Mouse (Mus musculus) heart, postnatal 0 days (tissue): ENCODE measurements around the gene Ss18l1.

ENCODE experiments used
- CTCF ChIP-seq: IDR thresholded peaks from 2 replicates; pipeline ENCODE4 v1.5.1; 2016; ENCODE audit warnings: antibody characterized with exemption, control low read depth, low read depth
- EP300 ChIP-seq: IDR thresholded peaks from 2 replicates; pipeline ENCODE4 v1.6.1; 2016; ENCODE audit warnings: antibody characterized with exemption, low read depth

DNA sequence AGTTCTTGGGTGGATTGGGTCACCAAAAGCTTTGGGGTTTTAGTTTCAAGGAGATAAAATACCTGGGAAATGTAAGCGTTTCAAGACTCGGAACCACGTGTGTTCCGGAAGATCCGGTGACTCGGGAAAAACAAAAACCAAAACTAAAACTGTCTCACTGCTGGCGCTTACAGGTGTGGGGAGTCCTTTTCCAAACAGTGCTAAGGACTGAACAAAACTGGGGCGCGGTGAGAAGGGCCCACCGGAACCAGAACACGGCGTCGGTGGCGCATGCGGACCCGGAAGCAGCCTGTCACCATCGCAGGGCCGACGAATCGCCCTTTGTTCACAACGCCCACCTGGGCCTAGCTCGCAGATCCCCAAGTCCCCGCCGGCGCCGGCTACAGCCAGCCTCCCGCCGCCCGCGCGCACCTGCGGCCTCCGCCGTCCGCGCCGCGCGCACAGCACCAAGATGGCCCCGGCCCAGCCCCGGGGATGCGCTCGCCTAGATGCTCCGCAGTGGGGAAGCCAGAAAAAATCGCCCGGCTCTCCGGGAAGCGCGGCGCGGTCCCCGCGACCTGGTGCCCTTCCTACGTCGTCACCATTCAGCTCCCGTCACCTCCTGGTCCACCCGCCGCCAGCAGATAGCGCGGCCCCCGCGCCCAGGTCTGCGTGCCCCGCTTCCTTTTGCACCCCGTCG is 593 bp upstream of the Ss18l1 start:
- no peak for TF ChIP-seq CTCF
- no peak for TF ChIP-seq EP300
